Mouse (Mus musculus): Measurements from ENCODE around the gene Trio. TPM values are rescaled to one million over a fixed set of nuclear protein-coding genes. Genes with fewer than 3 reads are reported as not detected.
A peak's percentile ranks its signal among the peaks of the same experiment; 100 is the strongest.

The Trio gene
- polyA plus RNA-seq, 1 experiment from 2014 or later, result 103 TPM

DNA sequence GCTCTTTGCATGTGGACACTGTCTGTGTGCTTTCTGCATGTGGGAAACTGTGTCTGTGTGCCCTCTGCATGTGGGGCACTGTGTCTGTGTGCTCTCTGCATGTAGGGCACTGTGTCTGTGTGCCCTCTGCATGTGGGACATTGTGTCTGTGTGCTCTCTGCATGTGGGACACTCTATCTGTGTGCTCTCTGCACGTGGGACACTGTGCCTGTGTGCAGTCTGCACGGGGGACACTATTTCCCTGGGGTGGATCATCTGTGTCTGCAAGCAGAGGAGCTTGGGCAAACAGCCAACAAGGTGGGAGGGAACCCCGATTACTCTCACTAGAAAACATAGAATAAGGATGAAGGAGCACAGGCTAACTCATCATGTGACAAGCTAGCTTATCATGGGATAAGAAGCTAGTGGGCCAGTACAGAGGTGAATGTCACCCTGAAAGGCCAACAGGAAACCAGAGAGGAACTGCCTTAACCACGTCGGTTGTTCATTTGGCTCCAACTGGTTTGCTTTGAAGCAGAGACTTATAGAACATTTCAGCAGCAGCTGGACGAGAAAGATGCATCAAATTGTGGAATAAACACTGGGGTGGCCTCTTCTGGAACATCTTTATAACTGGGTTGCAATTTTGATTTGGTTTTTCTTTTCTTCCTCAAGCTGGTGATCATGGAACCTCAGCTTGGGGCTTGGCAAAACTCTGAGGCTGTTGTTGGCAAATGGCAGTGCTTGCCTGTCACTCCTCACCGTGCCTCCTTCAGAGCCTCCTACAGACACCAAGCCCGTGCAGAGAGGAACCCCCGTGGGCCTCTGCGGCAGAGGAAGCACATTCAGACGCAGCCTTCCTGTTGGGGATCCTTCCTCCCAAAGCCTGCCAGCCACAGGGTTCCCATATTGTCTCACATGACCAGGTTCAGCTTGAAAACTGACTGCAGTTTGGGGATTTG is 323.3 kb downstream of the Trio start:
- in situ Hi-C loops (cut with MboI; ENCODE audit: low pct_unique_long_range_greater_than_20kb), result no loop called here
- ChIA-PET POLR2A (no interaction called here), CTCF (interaction anchor here (1.0 to 1.8 kb wide), 2 partner anchors 17 to 43 kb away, joined by 3 to 6 read pairs; no protein-coding TSS in a partner anchor)
- TF ChIP-seq CTCF (IDR thresholded peaks at IDR 0.05), result no peak
- ATAC-seq, result no peak
- DNase-seq (ENCODE audit: low read depth, low spot score), result no peak
- peaks cover 20% of the 10 kb centered on the region for H3K27me3 ChIP-seq

DNA sequence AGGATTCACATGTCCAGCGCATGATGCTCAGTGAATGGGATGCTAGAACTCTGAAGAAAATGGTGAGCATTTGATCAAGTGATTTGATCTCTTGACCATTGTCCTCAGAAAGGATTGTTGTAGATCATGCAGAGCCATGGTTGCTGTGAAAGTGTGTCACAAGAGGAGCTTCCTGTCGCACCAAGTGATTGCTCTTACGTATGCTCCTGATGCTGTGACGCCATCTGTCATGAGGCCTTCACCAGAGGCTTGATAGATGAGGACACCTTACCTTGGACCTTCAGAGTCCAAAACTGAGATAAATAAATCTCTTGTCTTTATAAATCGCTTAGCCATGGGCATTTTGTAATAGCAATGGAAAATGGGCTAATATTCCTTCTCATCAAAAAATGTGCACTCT is 328.0 kb downstream of the Trio start:
- ChIA-PET CTCF (no interaction called here), POLR2A (no interaction called here)
- DNase-seq (ENCODE audit: low read depth, low spot score) (no peak), ATAC-seq (no peak)
- peaks cover 17% of the 10 kb centered on the region for H3K27me3 ChIP-seq
- TF ChIP-seq CTCF (IDR thresholded peaks at IDR 0.05), result no peak
- in situ Hi-C loops (cut with MboI; ENCODE audit: low pct_unique_long_range_greater_than_20kb), result no loop called here

DNA sequence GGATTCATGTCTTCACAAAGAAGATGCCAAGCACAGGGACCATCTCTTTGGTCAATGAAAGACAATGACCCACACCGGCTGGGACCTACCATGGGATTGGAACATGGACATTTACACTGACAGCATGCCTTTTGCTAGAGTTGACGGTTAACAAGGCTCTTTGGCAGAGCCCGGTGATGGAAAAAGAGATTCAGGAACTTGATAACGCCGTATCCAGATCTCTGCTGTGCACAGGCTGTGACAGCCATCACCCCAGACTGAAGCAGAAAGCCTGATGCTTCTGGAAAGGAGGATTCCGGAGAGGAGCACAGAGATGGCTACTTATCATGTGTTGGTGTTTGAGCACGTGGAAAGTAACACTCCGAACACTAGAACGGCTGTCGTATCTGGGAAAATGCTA is 332.4 kb downstream of the Trio start:
- POLR2A ChIA-PET, result no interaction called here
- CTCF ChIA-PET, result no interaction called here
- in situ Hi-C loops (cut with MboI; ENCODE audit: low pct_unique_long_range_greater_than_20kb), result no loop called here
- DNase-seq (ENCODE audit: low read depth, low spot score) (no peak), ATAC-seq (no peak)
- no peak for TF ChIP-seq CTCF (IDR thresholded peaks at IDR 0.05)
- H3K27me3 ChIP-seq, result peaks cover 19% of the 10 kb centered on the region

DNA sequence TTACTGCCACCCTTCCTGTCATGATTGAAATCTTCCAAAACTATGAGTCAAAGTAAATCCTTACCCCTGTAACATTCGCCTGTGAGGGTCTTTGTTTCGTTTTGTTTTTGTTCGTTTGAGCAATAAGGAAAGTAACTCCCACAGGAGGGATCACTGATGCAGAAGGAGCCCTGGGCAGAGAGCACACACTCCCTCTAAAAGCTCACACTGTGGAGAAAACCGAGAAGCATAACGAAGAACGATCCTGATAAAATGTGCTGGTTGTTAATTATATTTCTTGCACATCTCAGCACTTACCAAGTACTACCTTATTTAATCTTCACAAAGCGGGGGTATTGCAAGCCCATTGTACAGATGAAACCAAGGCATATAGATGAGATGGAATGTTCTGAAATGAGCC is 333.5 kb downstream of the Trio start:
- ChIA-PET CTCF (no interaction called here), POLR2A (interaction anchor here (0.7 kb wide), 1 partner anchor 68 kb away, joined by 4 read pairs; no protein-coding TSS in a partner anchor)
- H3K27me3 ChIP-seq, result peaks cover 15% of the 10 kb centered on the region
- TF ChIP-seq CTCF (IDR thresholded peaks at IDR 0.05), result no peak
- ATAC-seq (no peak), DNase-seq (ENCODE audit: low read depth, low spot score) (no peak)
- in situ Hi-C loops (cut with MboI; ENCODE audit: low pct_unique_long_range_greater_than_20kb), result no loop called here

DNA sequence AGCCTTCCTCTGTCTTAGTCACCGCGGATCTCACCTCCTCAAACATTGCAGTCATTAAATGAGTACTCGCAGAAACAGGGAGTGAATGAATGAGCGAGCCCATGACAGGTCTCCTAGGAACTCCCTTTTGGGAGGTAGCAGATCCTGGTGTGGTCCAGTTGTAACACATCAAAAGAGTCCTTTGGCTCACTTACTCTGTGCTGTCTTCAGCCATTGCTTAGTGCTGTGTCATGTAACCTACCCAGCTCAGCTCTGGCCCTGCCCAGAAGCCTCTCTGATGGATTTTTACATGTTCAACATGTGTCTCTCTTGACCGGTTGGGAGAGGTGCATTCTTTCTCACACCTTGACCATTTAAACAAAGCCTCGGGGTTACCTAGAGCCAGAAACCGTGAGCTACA is 334.4 kb downstream of the Trio start:
- TF ChIP-seq CTCF (IDR thresholded peaks at IDR 0.05), result no peak
- in situ Hi-C loops (cut with MboI; ENCODE audit: low pct_unique_long_range_greater_than_20kb), result no loop called here
- ChIA-PET CTCF (no interaction called here), POLR2A (no interaction called here)
- DNase-seq (ENCODE audit: low read depth, low spot score) (no peak), ATAC-seq (no peak)
- peaks cover 14% of the 10 kb centered on the region for H3K27me3 ChIP-seq

DNA sequence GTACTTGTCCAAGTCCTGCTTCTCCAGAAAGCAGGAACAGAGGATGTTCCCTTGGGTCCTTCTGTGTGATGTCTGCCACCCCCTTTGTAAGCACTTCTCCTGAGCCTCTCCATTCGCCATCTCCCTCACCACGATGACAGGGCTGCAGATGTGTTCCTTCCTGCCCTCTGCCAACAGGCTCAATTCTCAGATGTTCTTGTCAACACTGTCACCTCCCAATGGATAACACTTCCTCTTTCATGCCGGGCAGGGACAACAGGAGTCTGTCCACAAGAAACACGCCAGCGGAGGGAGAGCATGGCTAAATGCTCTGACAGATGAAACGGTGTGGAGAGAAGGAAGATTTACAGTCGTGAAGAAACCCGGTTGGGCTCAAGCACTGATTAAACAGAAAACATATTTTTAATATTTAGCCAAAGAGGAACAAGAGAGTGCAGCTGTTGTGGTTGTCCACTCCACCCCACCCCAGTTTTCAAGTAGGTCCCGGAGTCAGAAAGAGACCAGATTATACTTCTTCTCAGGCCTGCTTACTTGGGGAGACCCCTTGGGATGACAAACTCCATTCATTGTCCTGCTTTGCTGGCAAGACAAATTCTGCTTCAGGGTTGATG is 337.5 kb downstream of the Trio start:
- CTCF ChIA-PET, result interaction anchor here (0.7 to 1.0 kb wide), 2 partner anchors 10 to 59 kb away, joined by 3 read pairs; no protein-coding TSS in a partner anchor
- TF ChIP-seq CTCF (IDR thresholded peaks at IDR 0.05), result no peak
- ATAC-seq (no peak), DNase-seq (ENCODE audit: low read depth, low spot score) (no peak)
- H3K27me3 ChIP-seq, result peaks cover 3% of the 10 kb centered on the region
- POLR2A ChIA-PET, result no interaction called here
- in situ Hi-C loops (cut with MboI; ENCODE audit: low pct_unique_long_range_greater_than_20kb), result no loop called here

DNA sequence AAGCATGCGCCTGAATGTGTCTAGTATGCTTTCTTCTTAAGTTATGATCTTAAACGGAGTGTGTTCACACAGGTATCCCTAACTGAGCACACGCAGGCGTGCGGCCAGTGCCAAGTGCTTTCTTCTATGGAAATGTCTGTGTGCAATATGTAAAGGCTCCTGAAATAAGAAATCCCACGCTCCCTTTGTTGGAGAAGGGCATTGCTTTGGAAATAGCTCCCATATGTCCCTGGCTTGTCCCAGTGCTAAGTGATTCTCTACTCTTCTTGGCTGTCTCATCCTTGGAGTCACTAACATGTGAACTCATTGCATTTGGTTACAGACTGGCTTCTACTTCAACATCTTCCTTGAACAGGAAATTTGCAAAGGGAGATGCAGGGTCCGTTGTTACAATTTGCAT is 340.8 kb downstream of the Trio start:
- DNase-seq (ENCODE audit: low read depth, low spot score) (no peak), ATAC-seq (no peak)
- POLR2A ChIA-PET, result no interaction called here
- TF ChIP-seq CTCF (IDR thresholded peaks at IDR 0.05), result no peak
- peaks cover 5% of the 10 kb centered on the region for H3K27me3 ChIP-seq
- CTCF ChIA-PET, result interaction anchor here (1.0 to 1.4 kb wide), 2 partner anchors 17 to 18 kb away, joined by 3 to 4 read pairs; no protein-coding TSS in a partner anchor
- in situ Hi-C loops (cut with MboI; ENCODE audit: low pct_unique_long_range_greater_than_20kb), result no loop called here

DNA sequence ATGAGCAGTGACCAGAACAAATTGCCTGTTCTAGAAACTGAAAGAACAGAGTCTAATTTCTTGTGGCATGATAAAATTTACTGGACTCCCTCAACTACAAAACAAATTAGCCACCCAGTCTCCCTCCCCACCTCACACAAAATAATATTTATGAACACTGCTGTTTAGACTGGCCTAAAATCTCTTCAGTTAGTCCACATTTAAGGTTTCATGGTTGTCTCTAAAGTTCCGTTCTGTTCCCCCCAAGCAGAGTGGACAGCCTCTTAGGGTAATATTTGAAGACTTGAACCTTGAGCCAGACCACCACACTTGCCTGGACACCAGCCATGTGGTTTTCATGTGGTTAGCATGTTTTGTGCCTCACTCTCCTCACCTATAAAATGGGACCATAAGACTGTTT is 342.4 kb downstream of the Trio start:
- ATAC-seq, result no peak
- DNase-seq (ENCODE audit: low read depth, low spot score), result no peak
- H3K27me3 ChIP-seq, result peaks cover 5% of the 10 kb centered on the region
- POLR2A ChIA-PET, result no interaction called here
- CTCF ChIA-PET, result no interaction called here
- in situ Hi-C loops (cut with MboI; ENCODE audit: low pct_unique_long_range_greater_than_20kb), result no loop called here
- no peak for TF ChIP-seq CTCF (IDR thresholded peaks at IDR 0.05)

DNA sequence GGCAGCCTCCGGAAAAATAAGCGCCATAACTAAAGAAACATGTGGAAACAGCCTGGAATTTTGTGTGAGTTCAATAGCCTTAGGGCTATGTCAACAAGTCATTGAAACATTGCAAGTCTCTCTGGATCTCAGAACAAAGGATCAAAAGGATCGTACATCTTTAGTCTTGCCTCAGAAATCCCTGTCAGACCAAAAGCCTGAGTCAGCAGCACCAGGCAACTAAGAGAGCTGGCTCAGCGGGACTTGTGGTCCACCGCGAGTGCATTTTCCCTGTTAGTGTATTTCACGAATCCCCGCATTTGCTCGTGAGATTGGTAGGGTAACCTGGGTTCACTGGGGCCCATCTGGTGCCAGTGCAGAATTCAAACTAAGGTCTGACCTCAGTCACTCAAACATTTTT is 343.0 kb downstream of the Trio start:
- ChIA-PET CTCF (no interaction called here), POLR2A (no interaction called here)
- TF ChIP-seq CTCF (IDR thresholded peaks at IDR 0.05), result no peak
- ATAC-seq, result no peak
- in situ Hi-C loops (cut with MboI; ENCODE audit: low pct_unique_long_range_greater_than_20kb), result no loop called here
- peak; percentile 6 for DNase-seq (ENCODE audit: low read depth, low spot score)
- H3K27me3 ChIP-seq, result peaks cover 8% of the 10 kb centered on the region

DNA sequence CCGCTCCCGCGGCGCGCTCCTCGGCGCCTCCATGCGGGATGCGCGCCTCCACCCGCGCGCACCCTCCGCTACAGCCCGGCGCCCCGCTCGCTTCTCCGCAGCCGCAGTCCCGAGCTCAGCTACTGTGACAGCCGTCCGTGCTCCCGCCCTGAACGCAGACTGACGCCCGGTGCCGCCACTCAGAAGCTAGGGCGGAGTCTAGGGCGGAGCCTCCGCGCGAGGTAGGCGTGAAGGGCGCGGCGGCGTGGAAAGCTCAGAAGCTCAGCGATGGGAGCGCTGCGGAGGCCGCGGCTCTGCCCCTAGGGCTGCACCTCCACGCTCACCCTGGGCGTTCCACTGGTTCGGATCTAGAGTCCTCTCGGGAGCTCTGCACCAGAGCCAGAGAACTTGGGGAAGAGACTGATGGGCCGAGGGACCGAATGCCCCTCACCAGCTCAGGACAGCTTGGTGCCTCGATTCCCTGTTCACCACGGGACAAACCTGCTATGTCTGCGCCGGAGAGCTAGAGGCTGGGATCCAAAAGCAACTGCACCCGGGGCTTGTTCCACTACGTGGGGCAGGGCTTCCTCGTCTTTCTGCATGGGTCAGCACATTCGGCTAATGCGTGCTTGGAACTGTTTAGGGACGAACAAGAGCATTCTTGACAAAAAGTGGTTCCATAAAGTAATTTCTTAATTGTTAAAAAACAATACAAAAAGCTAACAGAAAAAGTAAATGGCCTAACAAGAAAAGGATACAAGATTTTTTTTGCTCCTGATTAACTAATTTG is 344.0 kb downstream of the Trio start, which contains the start of gene Otulinl:
TSS of gene Otulinl (minus strand) at position 161 of the 769 bp plus-strand sequence.
- no peak for TF ChIP-seq CTCF (IDR thresholded peaks at IDR 0.05)
- peak; percentile 100 for ATAC-seq
- POLR2A ChIA-PET, result no interaction called here
- peaks cover 10% of the 10 kb centered on the region for H3K27me3 ChIP-seq
- peak; percentile 30 for DNase-seq (ENCODE audit: low read depth, low spot score)
- in situ Hi-C loops (cut with MboI; ENCODE audit: low pct_unique_long_range_greater_than_20kb), result no loop called here
- CTCF ChIA-PET, result no interaction called here
